Mouse (Mus musculus): ENCODE data around the gene Gba. TPM values are rescaled to one million over a fixed set of nuclear protein-coding genes. Genes with fewer than 3 reads are reported as not detected.

The Gba gene
- polyA plus RNA-seq, 1 experiment from 2014 or later: 40.1 TPM

DNA sequence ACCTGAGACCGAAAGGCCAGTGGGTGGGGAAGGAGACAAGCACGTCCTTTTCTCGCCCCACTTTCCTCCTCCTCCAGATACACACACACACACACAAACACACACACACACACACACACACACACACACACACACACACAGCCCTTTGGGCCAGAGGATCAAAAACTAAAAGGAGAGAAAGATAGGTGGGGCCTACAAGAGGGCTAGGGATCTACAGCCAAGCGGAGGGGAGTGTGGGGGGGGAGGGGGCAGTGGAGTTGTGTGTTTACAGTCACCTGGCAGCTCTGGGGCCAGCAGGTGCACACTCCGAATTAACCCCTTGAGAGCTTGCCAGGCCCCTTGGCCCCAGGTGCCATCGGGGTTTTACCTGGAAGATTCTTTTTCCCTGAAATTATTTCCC is 29.9 kb downstream of the Gba start:
- Histone ChIP-seq H3K4me1 (peaks cover 17% of the 10 kb centered on the region; the same call in 1 of the 2 replicates), H3K9me3 (no peaks in the 10 kb centered on the region), H3K36me3 (0 out of 2 replicates have a peak, but pooled peaks cover 4% of the 10 kb centered on the region), H3K4me2 (peak overlapping the region; percentile 82), H3K27ac (peak overlapping the region; percentile 88), H3K9ac (no peak overlapping the region), H3K4me3 (replicated peaks) (peak overlapping the region; percentile 25; the same call in 1 of the 2 replicates), H3K27me3 (replicated peaks) (no peaks in the 10 kb centered on the region)
- 42% methylated on average over 6 of the region's 6 CpGs for WGBS
- no peak for ATAC-seq (ENCODE audit: insufficient read depth, low FRiP score, low read depth)

DNA sequence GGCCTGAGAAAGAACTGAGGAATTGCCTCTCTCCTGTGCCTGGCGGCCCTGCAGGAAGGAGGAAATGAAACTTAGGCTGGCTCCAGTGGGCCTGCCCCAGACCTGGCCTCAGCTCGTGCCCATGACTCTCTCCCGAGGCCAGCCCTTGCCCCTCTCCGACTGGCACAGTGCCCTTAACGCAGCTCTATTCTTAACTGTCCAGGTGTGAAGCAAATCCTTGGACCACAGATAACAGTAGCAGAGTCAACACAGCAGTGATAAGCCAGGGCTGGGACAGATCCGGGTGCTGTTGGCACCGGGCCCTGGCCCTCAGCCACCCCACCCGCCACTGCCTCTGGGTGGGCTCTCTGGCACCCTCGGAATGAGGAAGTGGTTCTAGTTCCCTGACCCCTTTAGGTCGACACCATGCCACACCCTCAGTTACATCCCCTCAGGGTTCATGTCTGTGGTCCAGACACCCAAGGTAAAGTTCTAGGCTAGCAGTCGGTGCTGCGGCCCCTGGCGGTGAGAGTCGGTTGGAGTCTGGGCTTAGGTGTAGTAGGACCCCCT is 30.9 kb downstream of the Gba start:
- Histone ChIP-seq H3K27me3 (replicated peaks) (no peaks in the 10 kb centered on the region), H3K4me1 (peaks cover 11% of the 10 kb centered on the region; the same call in 1 of the 2 replicates), H3K4me2 (peak overlapping the region; percentile 36; the same call in 1 of the 2 replicates), H3K9ac (no peak overlapping the region), H3K36me3 (0 out of 2 replicates have a peak, but pooled peaks cover 4% of the 10 kb centered on the region), H3K9me3 (no peaks in the 10 kb centered on the region), H3K27ac (peak overlapping the region; percentile 88), H3K4me3 (replicated peaks) (no peak overlapping the region)
- 54% methylated on average over 14 of the region's 14 CpGs for WGBS
- ATAC-seq (ENCODE audit: insufficient read depth, low FRiP score, low read depth): peak; percentile 76

DNA sequence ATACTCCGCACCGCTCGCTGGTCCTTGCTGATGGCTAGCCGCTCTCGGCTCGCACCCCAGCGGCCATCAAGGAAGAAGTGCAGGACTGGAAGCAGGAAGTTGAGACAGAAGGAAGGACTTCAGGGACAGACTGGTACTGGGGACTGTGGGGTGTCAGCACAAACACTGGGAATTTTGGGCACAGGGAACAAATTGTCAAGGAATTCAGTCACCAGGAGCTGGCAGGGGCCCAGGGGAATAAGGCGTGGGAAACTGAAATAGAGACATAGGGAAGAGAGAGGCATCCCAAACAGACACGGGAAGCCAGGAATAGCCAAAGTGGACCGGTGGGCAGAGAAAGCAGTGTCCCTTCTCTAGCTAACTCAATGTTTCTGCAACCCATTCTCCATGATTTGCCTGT is 33.8 kb downstream of the Gba start:
- Histone ChIP-seq H3K4me2 (no peak overlapping the region), H3K27ac (no peak overlapping the region), H3K9ac (no peak overlapping the region), H3K9me3 (no peaks in the 10 kb centered on the region), H3K4me3 (replicated peaks) (no peak overlapping the region), H3K4me1 (peaks cover 10% of the 10 kb centered on the region; the same call in 1 of the 2 replicates), H3K27me3 (replicated peaks) (no peaks in the 10 kb centered on the region), H3K36me3 (0 out of 2 replicates have a peak, but pooled peaks cover 4% of the 10 kb centered on the region)
- WGBS: 85% methylated on average over 10 of the region's 10 CpGs
- no peak for ATAC-seq (ENCODE audit: insufficient read depth, low FRiP score, low read depth)

DNA sequence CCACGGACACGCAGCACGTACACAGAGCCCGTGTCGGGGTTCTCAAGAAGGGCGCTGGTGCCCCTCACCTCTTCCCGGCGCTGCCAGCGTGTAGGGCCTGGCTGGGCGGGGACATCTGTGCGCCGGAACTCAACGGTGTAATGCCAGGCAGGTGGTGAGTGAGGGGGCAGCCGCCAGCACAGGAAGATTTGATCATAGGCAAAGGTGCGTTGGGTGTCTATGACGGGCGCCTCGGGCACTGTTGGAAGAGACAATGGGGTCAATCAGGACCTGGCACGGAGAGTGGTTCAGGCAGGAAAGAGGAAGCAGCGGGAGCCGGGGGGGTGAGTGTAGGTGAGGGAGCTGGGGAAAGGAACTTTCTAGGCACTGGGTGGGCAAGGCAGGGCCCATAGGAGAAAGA is 35.0 kb downstream of the Gba start:
- no peak overlapping the region for H3K4me3 ChIP-seq (replicated peaks)
- no peak overlapping the region for H3K27ac ChIP-seq
- WGBS: 89% methylated on average over 21 of the region's 21 CpGs
- H3K4me1 ChIP-seq: peaks cover 10% of the 10 kb centered on the region; the same call in 1 of the 2 replicates
- no peaks in the 10 kb centered on the region for H3K27me3 ChIP-seq (replicated peaks)
- no peak for ATAC-seq (ENCODE audit: insufficient read depth, low FRiP score, low read depth)
- H3K9me3 ChIP-seq: no peaks in the 10 kb centered on the region
- no peak overlapping the region for H3K9ac ChIP-seq
- 0 out of 2 replicates have a peak, but pooled peaks cover 4% of the 10 kb centered on the region for H3K36me3 ChIP-seq
- H3K4me2 ChIP-seq: no peak overlapping the region

DNA sequence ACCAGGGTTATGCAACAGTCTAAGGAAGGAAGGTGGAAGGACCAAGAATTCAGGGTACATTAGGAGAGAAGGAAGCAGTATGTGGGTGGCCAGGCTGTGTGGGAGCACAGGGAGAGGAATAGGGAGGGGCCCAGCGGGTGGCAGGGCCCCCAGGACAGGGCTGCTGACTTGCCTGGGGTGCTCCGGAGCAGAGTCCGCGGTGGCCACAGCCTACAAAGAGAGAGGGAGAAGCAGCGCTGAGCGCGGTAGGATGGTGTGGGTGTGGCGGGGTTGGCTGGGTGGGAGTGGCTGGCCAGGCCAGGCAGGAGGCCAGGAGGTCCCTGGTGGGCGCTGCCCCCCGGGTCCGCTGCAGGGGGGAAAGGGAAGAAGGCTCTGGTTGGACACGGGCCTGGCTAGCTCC is 35.8 kb downstream of the Gba start:
- WGBS: 52% methylated on average over 12 of the region's 12 CpGs
- H3K27me3 ChIP-seq (replicated peaks): no peaks in the 10 kb centered on the region
- H3K4me2 ChIP-seq: no peak overlapping the region
- peaks cover 8% of the 10 kb centered on the region; the same call in 1 of the 2 replicates for H3K4me1 ChIP-seq
- 0 out of 2 replicates have a peak, but pooled peaks cover 4% of the 10 kb centered on the region for H3K36me3 ChIP-seq
- no peaks in the 10 kb centered on the region for H3K9me3 ChIP-seq
- no peak overlapping the region for H3K4me3 ChIP-seq (replicated peaks)
- H3K9ac ChIP-seq: no peak overlapping the region
- no peak overlapping the region for H3K27ac ChIP-seq
- peak; percentile 23; the same call in 1 of the 2 replicates for ATAC-seq (ENCODE audit: insufficient read depth, low FRiP score, low read depth)

DNA sequence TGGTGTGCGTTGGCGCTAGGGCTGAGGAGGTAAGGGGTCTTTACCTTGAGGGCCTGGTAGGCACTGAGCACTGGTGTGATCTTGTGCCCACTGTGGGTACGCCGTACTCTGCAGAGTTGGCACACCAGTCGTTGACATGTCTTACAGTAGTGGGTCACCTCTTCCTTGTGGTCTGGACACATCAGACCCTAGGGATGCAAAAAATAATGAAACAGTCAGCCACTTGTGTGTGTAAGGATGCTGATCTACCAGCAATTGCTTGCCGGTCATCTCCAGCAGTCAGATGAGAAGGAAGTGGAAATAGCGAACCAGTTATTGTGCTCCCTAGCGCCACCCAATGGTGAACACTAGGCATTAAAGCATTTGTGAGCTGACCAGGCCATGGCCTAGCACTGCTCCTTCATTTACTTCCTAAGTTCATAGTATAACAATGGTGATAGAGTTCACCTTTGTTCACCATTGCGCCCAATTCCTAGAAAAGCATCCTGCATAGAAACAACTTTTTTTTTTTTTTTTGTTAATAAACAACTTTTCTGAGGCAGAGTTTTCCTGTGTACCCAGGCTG is 39.7 kb downstream of the Gba start:
- H3K9ac ChIP-seq: no peak overlapping the region
- 0 out of 2 replicates have a peak, but pooled peaks cover 2% of the 10 kb centered on the region for H3K36me3 ChIP-seq
- ATAC-seq (ENCODE audit: insufficient read depth, low FRiP score, low read depth): no peak
- no peaks in the 10 kb centered on the region for H3K9me3 ChIP-seq
- no peaks in the 10 kb centered on the region for H3K27me3 ChIP-seq (replicated peaks)
- no peak overlapping the region for H3K4me3 ChIP-seq (replicated peaks)
- peaks cover 30% of the 10 kb centered on the region for H3K4me1 ChIP-seq
- no peak overlapping the region for H3K27ac ChIP-seq
- WGBS: 67% methylated on average over 9 of the region's 9 CpGs
- H3K4me2 ChIP-seq: no peak overlapping the region

DNA sequence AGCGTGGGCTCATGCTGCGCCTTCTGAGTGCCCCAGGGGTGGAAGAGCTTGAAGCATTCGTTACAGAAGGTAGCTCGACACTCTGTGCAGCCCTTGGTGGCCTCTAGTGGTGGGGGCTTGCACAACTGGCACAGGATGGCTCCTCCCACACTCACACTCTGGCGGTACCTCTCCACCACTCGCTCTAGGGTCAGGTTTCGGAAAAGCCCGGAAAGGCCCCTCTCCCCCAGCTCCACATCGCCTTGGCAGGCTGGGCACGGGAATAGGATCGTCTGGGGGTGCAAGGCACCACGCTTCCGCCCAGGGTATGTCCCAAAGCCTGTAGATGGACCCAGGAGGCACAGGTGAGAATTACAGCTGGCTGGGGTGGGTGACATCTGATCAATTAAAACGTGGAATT is 40.9 kb downstream of the Gba start:
- 21% methylated on average over 14 of the region's 14 CpGs for WGBS
- H3K27me3 ChIP-seq (replicated peaks): no peaks in the 10 kb centered on the region
- peak overlapping the region; percentile 71; the same call in 1 of the 2 replicates for H3K4me3 ChIP-seq (replicated peaks)
- H3K27ac ChIP-seq: no peak overlapping the region
- H3K9me3 ChIP-seq: no peaks in the 10 kb centered on the region
- ATAC-seq (ENCODE audit: insufficient read depth, low FRiP score, low read depth): peak; percentile 48
- peak overlapping the region; percentile 81 for H3K4me2 ChIP-seq
- 0 out of 2 replicates have a peak, but pooled peaks cover under 1% of the 10 kb centered on the region for H3K36me3 ChIP-seq
- peaks cover 33% of the 10 kb centered on the region for H3K4me1 ChIP-seq
- H3K9ac ChIP-seq: no peak overlapping the region

DNA sequence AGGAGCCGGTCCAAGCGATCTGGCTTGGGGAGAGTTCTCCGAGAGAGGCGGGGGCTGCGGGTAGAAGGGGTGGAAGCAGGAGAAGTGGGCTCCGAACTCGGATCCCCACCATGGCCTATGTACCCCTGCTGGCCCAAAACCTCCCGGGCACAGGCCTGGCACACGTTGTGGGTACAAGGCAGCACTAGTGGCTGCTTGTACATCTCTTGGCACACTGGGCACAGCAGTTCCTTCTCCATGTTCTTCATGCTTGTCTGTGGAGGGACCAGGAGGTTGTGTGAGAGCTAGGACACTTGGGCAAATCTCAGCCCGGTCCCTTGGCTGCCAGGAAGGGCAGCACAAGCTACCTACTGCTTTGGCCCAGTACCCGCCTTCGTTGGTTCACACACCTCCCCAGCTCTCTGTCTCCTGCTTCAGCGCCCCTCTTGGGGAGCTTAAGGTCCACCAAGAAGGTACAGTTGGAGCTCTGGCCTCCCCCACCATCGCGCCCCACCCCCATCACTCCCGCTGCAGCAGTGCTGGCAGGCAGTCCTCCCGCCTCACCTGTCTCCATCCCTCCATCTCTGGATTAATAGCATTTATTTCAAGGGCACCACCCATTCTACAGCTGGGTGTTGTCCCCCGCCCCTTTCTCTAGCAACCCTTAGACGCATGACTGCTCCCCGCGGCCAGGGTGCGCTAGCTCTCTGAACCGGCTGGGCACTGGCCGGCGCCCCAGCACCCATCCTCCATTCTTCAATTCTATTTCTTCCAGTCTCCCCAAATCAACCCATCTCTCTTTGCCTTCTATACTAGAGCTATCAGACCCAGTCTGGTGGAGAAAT is 41.6 kb downstream of the Gba start:
- Histone ChIP-seq H3K9me3 (no peaks in the 10 kb centered on the region), H3K36me3 (peaks cover 6% of the 10 kb centered on the region; the same call in 1 of the 2 replicates), H3K27me3 (replicated peaks) (no peaks in the 10 kb centered on the region), H3K4me2 (peak overlapping the region; percentile 81), H3K4me1 (peaks cover 33% of the 10 kb centered on the region), H3K4me3 (replicated peaks) (peak overlapping the region; percentile 71), H3K9ac (no peak overlapping the region), H3K27ac (peak overlapping the region; percentile 11; the same call in 1 of the 2 replicates)
- no peak for ATAC-seq (ENCODE audit: insufficient read depth, low FRiP score, low read depth)
- WGBS: 22% methylated on average over 25 of the region's 25 CpGs

DNA sequence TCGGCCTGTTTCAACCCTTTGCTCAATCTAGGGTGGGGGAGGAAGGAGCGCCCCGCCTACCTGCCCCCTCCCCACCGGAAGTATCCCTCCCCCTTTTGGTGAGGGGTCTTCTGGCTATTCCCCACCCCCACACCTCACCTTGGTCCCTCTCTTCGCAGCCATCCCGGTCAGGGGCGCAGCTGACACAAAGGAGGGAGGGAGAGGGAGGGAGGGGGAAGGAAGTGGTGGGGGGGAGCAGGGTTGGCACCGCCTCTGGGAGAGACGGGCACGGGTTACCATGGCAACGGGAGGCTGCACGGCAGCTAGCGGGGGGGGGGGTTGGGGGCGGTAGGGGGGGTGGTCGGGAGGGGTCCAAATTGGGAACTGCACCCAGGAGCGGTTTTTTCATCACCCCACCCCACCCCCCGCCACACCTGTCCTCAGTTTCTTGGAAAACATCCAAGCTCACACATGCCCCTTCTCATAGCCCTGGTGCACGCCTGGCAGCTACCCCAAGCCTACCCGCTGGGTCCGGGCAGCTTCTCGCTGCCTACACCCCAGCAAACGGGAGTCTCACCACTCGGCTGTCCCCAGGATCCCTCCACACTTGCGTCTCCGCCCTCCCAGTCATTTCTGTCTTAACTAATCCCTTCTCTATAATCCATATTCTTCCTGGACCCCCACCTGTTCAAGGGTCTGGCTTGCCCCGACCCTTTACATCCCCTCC is 42.4 kb downstream of the Gba start:
- Histone ChIP-seq H3K36me3 (peaks cover 9% of the 10 kb centered on the region; the same call in 1 of the 2 replicates), H3K4me1 (peaks cover 33% of the 10 kb centered on the region), H3K4me3 (replicated peaks) (peak overlapping the region; percentile 71), H3K4me2 (peak overlapping the region; percentile 81), H3K27me3 (replicated peaks) (no peaks in the 10 kb centered on the region), H3K27ac (peak overlapping the region; percentile 67; the same call in 1 of the 2 replicates), H3K9ac (no peak overlapping the region), H3K9me3 (no peaks in the 10 kb centered on the region)
- ATAC-seq (ENCODE audit: insufficient read depth, low FRiP score, low read depth): peak; percentile 4; the same call in 1 of the 2 replicates
- WGBS: under 1% methylated on average over 21 of the region's 26 CpGs

DNA sequence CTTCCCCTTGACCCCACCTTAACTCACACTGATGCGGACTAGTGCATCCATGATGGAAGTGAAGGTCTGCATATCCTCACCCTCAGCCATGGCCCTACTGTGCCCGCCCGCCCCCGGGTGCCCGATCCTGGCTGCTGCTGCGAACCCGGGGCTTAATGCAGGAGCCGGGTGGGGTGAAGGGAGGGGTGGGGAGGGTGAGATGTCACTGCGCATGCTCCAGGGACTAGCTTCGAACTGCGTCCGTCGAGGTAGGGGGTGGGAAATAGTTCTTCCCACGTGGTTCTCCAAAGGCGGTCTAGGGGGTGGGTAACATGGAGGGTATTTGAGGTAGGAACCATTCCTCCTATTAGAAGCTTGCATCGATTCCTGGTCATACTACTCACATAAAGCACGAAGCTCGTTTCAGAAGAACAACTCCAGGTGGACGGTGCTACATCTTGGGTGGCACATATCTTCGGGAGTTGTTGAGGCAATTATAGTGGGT is 43.0 kb downstream of the Gba start, which contains the start of gene Krtcap2:
Krtcap2 (plus strand) TSS at position 279 of the 484 bp plus-strand sequence.
- H3K9ac ChIP-seq: peak within 1 kb of the TSS; percentile 75
- peaks cover 9% of the 10 kb centered on the region; the same call in 1 of the 2 replicates for H3K36me3 ChIP-seq
- peaks cover 37% of the 10 kb centered on the region for H3K4me1 ChIP-seq
- peak within 1 kb of the TSS; percentile 67 for H3K27ac ChIP-seq
- no peaks in the 10 kb centered on the region for H3K27me3 ChIP-seq (replicated peaks)
- peak; percentile 21; the same call in 1 of the 2 replicates for ATAC-seq (ENCODE audit: insufficient read depth, low FRiP score, low read depth)
- H3K4me3 ChIP-seq (replicated peaks): peak within 1 kb of the TSS; percentile 71
- no peaks in the 10 kb centered on the region for H3K9me3 ChIP-seq
- WGBS: 5% methylated on average over 20 of the region's 20 CpGs
- H3K4me2 ChIP-seq: peak within 1 kb of the TSS; percentile 81
